Mouse (Mus musculus) mature B cell (primary cell): ENCODE data around the gene Arl5c.

Experiments
- in situ Hi-C: fragments of 300-500 bp; cut with MboI; formaldehyde crosslinking; loops from 2 replicates; pipeline ENCODE4 v1.14.3; 2019

Gene Arl5c

GRCm38 (mm10) chr11:97994539-97995100, 1.4 kb downstream of the Arl5c start:
- in situ Hi-C loops, result no loop called here

GRCm38 (mm10) chr11:97988530-97989096, 7.4 kb downstream of the Arl5c start:
- in situ Hi-C loops, result loop anchor here (5.0 kb wide), 1 partner anchor 191 kb away; the partner anchor contains the start of gene Lasp1

DNA sequence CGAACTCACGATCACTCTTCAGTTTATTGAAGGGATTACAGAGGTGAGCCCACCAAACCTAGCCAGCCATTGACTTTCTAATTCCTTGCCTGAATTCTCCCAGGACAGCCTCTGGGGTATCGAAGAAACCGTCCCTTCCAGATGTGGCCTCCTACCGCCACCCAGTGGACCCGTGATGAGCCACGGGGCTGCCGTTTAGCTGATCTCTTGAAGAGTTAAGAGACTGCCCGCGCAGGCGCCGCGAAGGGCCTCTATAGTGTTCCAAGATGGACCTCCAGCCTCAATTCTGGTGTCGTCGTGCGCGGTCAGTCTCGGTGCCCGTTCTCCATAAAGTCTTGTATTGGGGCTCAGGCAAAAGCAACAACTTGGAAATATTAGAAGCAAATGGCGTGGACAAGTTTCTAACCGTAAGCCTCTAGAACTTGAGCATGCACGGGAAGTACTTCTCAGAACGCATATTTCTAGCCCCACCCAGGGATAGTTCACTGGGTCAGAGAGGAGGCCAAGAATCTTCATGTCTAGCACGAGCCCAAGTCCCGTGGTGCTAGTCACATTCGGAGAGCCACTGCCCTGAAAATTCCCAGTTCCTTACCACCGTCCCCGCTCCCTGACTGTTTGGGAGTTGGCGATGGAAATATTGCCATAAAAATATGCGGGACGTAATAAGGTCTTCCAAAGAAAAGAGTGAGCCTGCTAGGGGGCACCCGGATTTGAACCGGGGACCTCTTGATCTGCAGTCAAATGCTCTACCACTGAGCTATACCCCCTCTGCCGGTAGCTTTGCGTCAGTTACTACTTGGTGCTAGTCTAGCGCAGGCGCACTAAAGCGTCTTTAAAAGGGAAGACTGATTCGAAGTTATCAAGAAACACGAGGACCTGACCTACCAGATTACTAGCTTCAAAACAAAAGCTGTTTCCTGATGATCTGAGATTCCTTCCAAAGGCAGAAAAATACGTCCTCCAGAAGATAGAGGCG, 8.1 kb downstream of the Arl5c start:
- in situ Hi-C loops, result loop anchor here (5.0 kb wide), 1 partner anchor 191 kb away; the partner anchor contains the start of gene Lasp1

DNA sequence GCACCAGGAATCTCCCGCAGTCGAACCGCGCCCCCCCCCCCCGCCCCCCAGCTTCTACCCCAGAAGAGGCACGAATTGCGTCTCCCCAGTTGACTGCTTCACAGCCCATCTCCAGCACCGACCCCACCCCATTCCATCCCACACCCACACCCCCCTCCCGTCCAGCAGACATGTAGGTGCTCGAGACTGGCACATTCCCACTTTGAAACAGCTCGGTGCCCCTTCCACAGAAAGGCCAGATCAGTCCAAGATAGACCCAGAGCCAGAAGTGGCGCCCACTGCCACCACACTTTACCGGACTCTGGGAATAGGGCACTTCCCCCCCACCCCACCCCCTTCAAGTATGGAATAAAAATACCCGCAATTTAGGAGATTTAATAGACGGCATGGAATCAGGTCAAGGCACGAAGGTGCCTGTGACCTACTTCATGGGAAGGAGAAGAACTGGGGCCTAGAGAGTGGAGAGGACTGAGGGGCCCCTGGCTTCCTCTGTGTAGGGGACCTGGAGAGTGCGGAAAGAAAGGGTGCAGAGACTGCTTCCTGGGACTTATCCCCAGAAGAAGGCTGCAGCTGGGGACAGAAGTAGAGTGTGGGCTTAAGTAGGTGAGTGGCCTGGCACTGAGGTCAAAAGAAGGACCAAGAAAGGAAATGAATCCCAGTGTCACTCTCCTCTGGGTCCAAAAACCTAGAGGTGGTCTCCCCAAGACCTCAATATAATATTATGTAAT, 9.1 kb downstream of the Arl5c start:
- in situ Hi-C loops, result loop anchor here (5.0 kb wide), 1 partner anchor 190 kb away; the partner anchor contains the start of gene Lasp1

GRCm38 (mm10) chr11:97985727-97986677, 10.0 kb downstream of the Arl5c start, which contains the start of gene Plxdc1:
TSS of gene Plxdc1 (minus strand) at chr11:97986444.
- in situ Hi-C loops, result loop anchor here (5.0 kb wide), 1 partner anchor 189 kb away; the partner anchor contains the start of gene Lasp1

DNA sequence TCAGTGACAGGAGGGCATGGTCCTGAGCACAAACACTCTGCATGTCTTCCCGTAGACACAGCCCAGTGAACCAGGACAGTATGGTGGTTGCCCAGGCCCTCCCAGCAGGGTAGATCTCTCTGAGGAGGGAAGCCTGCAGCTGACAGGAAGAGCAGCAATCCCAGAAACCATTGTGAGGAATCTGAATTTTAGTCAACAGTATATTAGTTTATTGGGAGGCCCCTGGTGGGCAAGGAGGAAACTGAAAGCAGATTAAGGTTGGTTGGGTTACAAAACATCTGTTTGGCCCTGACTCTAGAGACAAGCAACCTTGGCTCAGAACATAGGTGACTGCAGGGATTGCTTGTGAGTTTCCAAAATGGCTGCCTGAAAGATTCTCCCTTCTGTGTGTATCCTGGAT, 12.0 kb downstream of the Arl5c start:
- in situ Hi-C loops, result no loop called here

GRCm38 (mm10) chr11:97983506-97983905, 12.5 kb downstream of the Arl5c start:
- in situ Hi-C loops, result no loop called here

GRCm38 (mm10) chr11:97982721-97983120, 13.3 kb downstream of the Arl5c start:
- in situ Hi-C loops, result no loop called here

DNA sequence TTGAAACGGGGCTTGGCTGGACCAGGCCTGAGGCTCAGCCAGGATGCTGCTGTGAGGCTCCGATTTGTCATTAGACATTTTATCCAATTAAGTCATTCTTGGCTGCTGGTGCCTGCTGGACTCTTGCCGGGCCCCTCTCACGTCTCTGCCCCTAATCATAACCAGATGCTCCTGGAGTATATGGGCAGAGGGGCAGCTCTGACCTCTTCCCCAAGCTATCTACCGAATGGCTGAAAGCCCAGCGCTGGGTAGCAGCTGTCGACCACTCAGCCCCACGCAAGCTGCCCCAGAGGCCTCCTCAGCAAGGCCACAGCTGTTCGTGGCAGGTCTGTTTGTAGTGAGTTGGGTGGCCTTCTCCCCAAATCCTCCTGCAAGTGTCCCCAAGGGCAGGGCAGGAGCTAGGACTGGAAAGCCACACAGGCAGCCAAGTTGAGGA, 15.4 kb downstream of the Arl5c start:
- in situ Hi-C loops, result no loop called here

DNA sequence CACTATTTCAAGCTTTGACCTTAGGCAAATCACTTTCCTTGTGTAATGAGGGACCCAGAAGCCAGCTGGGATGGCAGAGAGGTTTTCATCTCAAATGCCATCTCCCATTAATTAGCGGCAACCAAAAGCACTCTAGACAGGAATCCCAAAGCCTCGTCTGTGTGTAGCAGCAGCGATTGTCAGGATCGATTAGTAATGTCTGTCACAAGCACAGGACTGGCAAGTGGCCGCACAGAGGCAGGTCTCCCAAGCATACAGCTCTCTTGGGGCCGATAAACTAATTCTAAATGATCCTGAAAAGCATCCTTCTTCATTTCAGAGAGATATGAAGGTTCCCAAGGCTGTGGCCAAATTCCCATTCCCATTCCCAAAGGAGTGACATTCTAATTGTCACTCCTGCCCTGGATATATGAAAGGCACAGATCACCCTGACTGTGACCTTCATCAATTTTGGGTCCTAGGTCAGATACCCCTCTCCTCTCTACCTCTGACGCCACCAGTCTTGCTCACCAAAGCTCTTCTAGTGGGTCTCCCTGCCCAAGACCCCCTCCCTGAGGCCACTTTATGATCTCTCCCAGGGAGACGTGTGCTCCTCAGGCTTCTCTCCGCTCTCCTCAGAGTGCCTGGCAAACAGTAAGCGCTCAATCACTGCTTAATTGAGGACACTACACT, 16.0 kb downstream of the Arl5c start:
- in situ Hi-C loops, result no loop called here

DNA sequence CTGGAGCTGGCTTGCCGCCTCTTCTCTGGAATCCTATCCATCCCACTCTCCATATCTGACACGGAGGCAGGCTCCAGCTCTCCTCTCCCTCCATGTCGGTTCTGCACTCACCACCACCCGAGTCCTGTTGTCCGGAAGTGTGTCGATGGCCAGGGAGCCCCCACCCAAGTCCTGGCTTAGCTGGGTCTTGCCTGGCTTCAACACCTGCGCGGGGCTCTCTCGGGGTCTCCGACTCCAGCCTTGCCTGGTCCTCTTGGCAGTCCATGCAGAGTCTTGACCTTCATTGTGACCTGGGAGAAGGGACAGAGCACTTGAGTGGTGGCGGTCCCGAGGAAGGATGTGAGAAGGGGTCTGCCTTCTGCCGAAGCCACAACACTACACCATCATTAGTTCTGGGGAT, 17.6 kb downstream of the Arl5c start:
- in situ Hi-C loops, result no loop called here

DNA sequence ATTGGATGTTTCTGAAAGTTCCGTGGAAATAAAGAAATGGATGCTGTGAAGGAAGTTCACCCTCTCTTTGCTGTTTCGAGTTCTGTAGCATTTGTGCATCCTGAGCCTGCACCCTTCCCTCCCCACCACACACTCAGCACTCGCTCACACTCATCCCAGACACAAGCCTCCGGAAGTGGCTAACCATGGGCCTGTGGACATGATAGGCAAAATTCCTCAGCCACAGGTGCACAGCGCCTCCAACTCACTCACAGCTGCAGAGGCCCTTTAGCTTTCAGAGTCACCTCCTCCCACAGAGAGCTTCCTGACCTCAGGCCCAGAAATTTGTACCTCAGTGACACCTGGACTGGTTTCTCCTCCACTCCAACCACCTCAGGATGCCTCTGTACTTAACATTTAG, 18.2 kb downstream of the Arl5c start:
- in situ Hi-C loops, result no loop called here

GRCm38 (mm10) chr11:97974746-97975145, 21.2 kb downstream of the Arl5c start:
- in situ Hi-C loops, result no loop called here

DNA sequence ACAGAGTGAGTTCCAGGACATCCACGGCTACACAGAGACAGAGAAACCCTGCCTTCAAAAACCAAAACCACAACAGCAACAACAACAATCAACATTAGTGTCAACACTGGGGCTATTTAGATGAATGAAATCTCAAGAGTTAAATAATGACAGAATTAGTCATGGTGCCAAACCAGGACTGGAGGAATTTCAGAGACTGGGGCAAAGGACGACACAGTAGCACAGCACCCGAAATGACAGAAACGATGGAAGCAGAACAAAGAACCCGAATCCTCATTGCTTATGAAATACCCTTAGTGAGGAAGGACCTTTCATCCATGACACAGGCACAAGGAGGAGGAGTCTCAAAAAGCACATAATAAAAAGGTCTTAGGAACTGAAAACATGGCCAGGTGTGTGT, 21.8 kb downstream of the Arl5c start:
- in situ Hi-C loops, result no loop called here

GRCm38 (mm10) chr11:97972434-97972833, 23.5 kb downstream of the Arl5c start:
- in situ Hi-C loops, result no loop called here

- in situ Hi-C loops, result no loop called here
Measured at GRCm38 (mm10) chr11:97971232-97971631, 24.7 kb downstream of the Arl5c start.

DNA sequence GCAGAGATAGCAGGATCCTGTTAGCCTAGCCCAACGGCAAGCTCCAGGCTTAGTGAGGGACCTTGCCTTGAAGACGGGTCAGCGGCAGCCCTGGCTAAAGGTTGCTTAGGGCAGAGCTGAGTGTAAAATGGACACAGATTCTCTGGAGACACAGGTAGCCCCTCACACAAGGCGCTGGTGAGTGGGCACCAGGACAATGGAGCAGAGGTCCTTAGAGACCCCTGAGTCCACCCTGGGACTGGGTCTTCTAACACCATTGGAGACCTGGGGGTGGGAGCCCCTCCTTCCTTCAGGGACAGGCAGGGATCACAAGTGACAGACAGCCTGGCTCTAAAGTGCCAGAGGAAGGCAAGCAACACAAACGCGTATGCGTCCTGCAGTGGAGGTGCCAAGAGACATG, 25.2 kb downstream of the Arl5c start:
- in situ Hi-C loops, result no loop called here

DNA sequence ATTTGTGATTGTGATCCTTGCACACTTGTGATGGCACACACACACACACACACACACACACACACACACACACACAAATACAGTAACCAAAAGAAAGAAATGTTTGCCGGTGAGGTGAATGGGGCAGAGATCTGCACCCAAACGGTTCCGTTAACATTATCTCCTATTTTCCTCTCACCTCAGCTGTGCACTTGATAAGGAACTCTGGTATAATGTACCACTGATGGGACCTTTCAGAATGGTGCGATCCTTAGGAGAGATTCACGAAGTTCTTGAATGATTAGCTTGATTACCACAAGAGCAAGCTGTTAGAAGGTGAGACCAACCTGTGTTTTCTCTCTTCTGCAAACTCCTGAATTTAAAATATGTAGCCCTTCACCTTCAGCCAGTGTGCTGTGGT, 27.6 kb downstream of the Arl5c start:
- in situ Hi-C loops, result no loop called here

GRCm38 (mm10) chr11:97967114-97967513, 28.9 kb downstream of the Arl5c start:
- in situ Hi-C loops, result no loop called here

- in situ Hi-C loops, result no loop called here
Measured at GRCm38 (mm10) chr11:97960907-97961306, 35.1 kb downstream of the Arl5c start.
